Mouse (Mus musculus) cerebellum, postnatal 25 days (tissue): Measurements from ENCODE around the gene Sema4a.

Experiments
- DNase-seq, 2 experiments: peaks; one replicate each; pipeline ENCODE4 v3.0.0; 2021; ENCODE audit warnings: mixed read lengths in 2 of 2

Sema4a gene

GRCm38 (mm10) chr3:88460983-88461696, at the start of gene Sema4a:
Gene Sema4a, minus strand, starts transcription at chr3:88461182.
- DNase-seq: no peak

- DNase-seq: peak; percentile 92 to 97
These were observed 48.9 kb upstream of the Sema4a start, which contains the start of gene Lmna for GRCm38 (mm10) chr3:88509692-88510420. Gene Lmna, minus strand, starts transcription at chr3:88509956.

DNA sequence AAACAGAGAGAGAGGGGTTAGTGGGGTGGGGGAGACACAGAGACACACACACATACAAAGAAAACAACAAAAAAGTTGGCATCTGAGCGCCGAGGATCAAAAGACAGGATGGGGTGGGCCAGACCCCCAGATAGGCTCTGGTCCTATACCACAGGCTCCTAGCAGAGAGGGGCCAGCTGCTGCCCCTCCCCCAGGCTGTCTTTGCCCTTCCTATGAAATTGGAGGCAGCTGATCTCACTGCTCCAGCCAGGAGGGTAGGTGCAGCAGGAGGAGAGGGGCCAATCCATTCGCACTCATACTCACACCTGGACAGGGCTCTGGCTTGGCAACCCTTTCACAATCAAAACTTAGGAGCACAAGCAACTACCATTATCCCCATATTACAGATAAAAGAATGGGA, 48.3 kb upstream of the Sema4a start:
- no peak for DNase-seq

GRCm38 (mm10) chr3:88505765-88506164, 44.8 kb upstream of the Sema4a start:
- no peak for DNase-seq

DNA sequence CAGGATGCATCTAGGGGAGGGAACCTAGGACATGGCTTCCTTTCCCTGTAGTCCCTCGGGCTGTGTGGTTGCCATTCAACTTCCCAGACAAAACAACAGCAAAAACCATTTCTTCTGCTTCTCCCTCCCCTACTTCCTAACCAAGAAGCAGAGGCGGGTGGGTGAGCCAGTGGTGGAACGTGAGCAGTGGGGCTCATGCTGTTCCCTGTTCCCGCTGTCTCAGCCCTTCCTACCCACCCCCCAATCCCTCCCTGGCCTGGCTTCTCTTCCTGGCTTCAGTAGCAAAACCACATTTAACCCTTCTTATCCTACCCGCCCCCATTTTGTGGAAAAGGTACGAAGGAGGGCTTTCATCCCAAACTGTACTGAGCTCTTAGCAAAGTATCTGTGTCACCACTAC, 44.1 kb upstream of the Sema4a start:
- DNase-seq: no peak

DNA sequence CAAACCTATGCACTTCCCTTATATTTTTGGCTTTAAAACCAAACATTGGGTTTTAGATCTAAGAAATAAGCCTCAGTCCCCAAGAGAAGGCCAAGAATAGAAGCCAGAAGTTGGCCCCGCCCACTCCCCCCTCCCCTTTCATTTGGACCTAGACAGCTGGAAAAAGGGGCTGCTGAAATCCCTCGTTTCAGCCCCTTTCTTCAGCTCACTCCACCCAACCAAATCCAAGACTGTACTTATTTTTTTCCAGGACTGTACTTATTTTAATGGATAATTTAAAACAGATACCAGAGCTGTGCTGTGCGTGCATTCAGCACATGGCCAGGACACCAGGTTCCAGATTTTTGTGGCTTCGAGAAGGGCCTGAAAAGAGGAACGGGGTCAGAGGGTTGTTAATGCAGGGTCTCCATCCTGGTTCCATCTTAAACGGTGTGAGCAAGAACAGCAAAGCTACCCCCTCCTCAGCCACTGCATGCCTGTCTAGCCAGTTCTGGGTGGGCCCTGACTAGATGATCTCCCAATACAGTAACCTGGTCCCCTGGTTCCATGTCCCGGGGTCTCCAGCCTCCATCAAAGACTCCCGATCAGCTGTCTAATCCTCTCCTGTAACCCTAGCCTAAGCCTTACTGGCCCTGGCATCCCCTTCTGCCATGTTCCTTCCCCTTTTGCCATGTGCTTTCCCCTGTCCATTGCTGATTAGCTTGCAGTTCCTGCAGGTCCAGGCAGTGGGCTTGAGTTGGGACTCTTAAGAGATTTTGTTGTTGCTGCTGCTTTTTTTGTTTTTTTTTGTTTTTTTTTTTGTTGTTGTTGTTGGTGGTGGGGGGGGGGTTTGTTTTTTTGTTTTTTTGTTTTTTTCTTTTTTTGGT, 43.1 kb upstream of the Sema4a start:
- DNase-seq: no peak

- no peak for DNase-seq
These were observed 42.5 kb upstream of the Sema4a start for GRCm38 (mm10) chr3:88503505-88503863.

DNA sequence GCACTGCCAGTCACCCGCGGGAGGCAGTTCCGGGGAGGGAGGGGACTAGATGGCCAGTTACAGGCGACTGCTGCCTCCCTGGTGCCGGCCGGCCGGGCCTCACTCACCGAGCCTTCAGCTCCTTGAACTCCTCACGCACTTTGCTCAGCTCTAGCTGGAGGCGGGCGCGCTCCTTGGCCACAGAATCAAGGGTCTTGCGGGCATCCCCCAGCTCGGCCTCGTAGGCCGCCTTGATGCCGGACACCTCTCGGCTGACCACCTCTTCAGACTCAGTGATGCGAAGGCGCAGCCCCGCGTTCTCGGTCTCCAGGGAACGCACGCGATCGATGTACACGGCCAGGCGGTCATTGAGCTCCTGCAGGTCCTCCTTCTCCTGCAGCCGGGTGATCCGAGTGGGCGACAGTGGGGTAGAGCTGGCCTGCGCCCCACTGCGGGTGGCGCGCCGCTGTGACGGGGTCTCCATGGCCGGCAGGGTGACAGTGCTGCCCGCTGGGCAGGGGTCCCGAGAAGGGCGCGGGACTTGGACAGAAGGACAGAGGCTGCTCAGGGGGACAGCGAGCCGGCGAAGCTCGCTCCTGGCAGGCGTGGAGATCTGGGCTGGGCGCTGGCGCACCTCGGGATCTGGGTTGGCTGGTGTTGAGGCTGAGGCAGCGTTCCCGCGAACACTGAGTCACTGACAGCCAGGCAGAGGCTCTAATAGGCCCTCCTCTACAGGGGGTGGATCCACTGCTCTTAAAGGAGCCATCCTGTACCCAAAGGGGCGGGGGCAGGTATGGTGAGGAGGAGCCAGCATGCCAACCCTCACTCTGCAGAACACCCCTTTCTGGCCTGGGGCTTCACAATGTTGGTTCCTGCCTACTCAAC, 41.9 kb upstream of the Sema4a start:
- peak; percentile 95 for DNase-seq

DNA sequence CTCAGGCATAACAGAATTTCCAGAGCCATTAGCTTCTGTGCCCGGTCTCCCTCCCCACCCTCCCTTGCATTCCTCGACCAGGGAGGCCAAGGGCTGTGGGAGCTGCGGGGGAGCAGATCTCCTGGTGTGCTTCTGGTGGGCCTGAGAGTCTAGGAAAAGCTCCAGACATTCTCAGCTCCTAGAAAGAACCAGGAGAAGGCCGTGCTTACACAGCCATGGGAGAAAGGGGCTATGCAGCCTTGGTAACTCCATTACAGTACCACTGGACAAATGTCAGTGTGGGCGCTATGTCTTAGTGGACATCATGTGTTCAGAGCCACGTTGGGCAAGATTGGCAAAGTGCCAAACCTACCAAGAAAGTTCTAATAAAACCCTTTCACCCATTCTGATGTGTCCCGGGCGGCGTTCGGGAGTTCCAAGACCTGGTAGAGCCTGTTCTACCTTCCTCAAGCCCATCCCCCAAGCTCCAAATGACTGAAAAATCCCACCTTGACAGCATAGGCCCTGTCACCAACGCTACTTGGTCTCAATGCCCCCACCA, 41.1 kb upstream of the Sema4a start:
- DNase-seq: peak in 1 of 2 experiments; percentile 54

DNA sequence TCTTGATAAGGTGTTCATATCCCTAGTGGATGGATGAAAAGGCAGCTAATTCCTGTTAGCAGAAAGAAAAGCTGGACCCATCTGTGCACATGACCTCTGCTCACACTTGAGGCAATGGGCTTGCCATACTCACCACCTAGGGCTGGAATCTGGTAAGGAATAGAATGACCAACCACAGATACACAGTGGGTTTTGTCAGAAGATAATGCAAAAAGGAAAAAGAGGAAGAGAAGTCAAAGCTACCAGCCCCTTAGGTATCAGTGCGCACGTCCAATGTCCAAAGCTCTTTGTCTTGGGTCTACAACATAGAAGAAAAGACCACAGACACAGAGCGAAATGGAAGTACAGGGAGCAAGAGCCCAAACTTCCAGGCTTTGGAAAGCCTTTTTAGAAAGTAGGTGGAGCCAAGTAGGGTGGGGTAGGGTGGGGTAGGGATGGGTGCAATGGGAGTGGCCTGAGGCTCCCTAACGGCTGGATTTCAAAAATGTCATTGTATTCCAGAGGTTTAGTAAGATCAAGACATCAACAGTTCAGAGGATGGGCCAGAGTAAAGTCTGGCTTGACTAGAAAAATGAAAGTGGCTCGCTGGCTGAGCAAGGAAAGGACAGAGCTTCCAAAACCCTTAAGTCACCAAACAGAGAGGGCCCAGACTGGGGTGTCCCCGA, 40.5 kb upstream of the Sema4a start:
- no peak for DNase-seq

DNA sequence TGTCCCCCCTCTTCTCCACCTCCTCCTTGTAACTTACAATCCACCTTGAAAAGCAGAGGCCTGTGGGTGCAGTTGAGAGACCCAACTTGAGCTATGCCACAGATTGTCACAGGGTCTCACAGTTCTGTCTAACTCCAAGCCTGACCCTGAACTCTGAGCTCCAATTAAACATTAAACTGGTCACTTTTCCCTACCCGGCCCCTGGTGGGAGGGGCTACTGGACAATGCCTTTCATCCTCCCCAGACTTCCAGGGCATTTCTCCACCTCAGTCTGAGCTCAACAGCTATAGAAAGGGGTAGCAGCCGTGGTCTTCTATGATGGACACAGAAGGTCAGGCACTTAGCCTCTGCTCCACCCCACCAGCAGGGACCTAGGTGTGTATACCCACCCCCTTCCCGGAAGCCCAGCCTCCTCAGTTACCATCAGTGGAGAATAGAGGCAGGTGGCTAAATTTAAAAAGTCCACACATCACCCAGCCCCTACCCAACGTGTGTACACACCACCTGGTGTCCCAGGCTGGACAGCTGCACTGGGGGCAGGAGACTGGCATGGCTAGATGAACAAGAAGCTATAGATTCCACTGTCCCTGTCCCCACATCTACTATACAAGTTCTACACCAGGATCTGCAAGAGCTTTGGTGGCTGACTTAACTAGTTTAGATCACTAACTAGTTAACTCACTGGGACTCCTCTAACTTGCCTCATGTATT, 39.8 kb upstream of the Sema4a start:
- no peak for DNase-seq

DNA sequence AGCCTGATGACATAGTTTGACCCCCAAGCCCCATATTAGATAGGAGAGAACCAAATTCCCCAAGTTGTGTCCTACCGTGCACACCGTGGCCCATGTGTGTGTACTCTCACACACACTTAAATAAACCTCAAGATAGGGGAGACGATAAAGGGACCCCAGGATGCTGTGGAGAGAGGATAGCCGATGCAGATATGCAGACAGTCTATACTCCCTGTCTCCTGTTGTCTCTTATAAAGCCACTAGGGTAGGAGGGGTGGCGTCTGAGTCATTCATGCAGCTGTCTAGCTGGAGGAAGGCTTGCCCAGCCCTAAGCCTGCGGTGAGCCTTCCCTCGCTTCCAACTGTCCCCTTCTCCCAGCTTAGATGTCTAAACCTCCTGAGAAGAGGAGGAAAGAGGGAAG, 39.1 kb upstream of the Sema4a start:
- DNase-seq: no peak

DNA sequence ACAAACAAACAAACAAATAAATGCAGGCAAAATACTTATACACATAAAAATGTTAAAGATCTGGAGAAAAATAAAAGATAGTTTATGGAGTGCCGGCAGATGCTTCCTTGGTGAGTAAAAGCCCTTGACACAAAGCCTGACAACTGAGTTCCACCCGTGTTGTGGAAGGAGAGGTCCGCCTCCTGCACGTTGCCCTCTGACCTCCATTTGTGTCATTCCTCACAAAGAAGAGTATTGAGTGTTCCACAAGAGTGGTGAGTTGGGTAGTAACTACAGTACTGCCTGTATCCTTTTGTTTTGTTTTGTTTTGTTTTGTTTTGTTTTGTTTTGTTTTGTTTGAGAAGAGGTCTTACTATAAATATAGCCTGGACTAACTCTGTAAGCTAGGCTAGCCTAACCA, 38.6 kb upstream of the Sema4a start:
- no peak for DNase-seq

DNA sequence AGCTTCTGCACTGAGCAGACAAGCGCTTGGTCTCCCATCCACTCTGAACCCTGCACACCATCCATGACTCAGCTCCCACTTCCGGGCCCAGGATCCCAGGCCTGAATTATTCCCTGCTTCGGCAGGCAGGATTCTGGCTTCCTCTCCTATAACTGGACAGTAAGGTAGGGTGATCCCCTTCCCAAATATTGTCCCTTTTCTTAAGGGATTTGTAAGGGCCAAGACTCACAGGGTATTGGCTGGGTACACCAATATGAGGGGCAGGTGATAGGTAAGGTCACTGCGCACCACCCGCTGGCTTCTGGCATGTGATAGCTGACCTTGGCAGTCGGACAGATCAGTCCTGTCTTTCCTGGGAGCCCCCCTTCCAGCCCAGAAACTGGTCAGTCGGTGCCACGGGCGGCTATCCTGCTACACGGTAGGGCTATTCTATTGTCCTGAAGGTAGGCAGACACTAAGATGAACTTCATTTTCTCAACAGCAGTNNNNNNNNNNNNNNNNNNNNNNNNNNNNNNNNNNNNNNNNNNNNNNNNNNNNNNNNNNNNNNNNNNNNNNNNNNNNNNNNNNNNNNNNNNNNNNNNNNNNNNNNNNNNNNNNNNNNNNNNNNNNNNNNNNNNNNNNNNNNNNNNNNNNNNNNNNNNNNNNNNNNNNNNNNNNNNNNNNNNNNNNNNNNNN, 34.9 kb upstream of the Sema4a start:
- peak; percentile 40 to 62 for DNase-seq

DNA sequence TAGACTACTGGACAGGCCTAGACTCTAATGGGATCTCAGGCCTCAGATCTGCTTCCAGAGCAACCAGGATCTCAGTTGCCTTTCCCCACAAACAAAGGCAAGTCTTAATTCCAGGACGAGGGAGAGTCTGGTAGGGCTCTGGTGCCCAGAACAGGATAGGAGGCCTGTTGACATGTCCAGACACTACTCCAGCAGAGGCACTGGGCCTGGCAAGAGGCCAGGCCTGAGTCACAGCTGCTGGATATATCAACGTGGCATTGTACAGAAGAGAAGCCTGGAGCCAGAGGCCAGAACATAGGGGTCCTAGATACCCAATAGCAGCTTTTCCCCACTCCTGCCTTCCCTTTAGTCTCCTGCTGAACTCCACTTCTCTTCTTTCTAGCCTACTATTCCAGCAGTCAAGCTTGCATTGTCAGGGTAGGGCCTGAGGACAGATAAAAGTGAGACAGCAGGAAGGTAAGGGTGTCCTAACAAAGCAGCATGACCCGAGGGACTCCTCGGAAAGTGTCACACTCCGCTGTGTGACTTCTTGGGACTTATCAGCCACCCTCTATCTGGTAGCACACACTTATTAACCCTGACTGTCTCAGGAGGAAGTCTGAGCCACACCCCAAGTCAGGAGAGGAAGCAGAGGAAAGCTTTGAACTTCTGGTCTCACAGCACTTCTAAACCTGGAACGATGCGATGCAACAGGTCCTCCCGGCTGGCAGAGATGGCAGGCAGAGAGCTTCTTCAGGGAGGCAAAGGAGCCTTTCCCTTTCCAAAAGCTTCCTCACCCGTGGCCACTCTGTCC, 34.0 kb upstream of the Sema4a start:
- DNase-seq: peak in 1 of 2 experiments; percentile 51

DNA sequence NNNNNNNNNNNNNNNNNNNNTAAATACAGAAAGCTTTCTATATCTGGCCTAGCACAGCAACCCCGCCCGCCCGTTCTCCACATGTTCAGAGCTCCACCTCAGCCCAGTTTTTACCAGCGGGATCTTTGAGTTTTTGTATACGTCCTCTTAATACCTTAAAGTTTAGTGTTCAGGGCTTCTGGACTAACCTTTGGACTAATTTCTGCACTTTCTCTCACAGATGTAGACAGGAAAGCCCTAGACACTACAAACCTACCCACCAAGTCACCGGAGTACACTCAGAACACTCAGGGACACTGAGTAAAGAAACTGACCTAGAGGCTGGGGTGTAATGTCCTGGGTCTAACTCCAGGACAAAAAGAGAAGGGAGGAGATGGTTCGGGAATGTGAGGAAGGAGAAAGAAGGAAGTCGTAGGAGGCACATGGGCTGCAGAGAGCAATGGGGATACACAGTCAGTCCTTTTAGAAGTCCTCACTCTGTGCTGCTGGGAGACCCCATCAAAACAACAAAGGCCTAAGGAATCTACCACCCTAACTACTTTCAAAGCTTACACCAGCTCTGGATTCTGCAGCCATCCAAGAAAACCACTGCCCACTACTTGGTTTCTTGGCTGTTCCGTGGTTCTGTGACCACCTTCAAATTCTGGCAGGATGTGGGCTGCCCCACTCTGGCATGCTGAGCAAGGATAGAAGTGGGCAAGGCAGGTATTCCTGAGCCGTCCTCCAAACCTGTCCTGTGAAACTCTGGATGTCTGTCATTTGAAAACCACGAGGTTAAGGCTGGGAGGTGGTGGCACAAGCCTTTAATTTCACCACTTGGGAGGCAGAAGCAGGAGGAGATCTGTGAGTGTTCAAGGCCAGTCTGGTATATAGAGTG, 33.0 kb upstream of the Sema4a start:
- DNase-seq: no peak

GRCm38 (mm10) chr3:88487396-88487795, 26.4 kb upstream of the Sema4a start:
- DNase-seq: no peak

DNA sequence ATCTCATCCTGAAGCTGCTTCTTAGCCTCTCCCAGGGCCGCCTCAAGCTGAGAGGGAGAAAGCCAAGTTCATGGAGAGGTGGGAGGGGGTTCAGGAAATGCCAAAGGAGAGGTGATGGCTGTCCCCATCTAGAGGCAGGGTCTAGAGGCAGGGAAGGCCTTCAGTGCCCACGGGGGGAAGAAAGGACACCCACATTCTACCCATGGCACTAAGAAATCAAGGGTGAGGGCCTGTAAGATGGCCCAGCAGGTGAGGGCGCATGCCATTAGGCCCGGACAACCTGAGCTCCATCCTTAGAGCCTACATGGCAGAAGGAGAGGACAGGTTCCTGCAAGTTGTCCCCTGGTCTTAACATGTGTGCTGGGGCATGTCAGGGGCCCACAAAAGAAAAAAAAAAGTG, 25.9 kb upstream of the Sema4a start:
- DNase-seq: no peak
